Mouse (Mus musculus) gonadal fat pad, adult 2 months (tissue): ENCODE measurements around the gene Spag6l. TPM values are rescaled to one million over a fixed set of nuclear protein-coding genes. Genes with fewer than 3 reads are reported as not detected.

Experiments
- polyA plus RNA-seq: library from polyadenylated mRNA; depleted of rRNA; stranded (reverse); fragments of >200 nt; gene quantifications from 2 replicates; pipeline ENCODE4 v1.2.3, GENCODE M21; 2012; rRNA removed

Spag6l gene
- polyA plus RNA-seq, 1 experiment = 1.5 TPM

Other genes starting within 250 kb of the Spag6l start
- gene Fgd4, start 228.9 kb downstream of the Spag6l start, polyA plus RNA-seq = 3.3 and 4.0 TPM in 2 replicates
- not detected in 2 replicates for gene Olfr19, start 153.1 kb downstream of the Spag6l start, polyA plus RNA-seq
- 0.14 TPM in 1 of 2 replicates, not detected in the other for gene Igll1, start 34.5 kb upstream of the Spag6l start, polyA plus RNA-seq
- gene Top3b, start 41.3 kb upstream of the Spag6l start, polyA plus RNA-seq = 69.1 and 76.1 TPM in 2 replicates
- 2.6 and 2.7 TPM in 2 replicates for gene Vpreb1, start 41.4 kb upstream of the Spag6l start, polyA plus RNA-seq
- gene Ppm1f, start 67.0 kb upstream of the Spag6l start, polyA plus RNA-seq = 13.8 and 17.1 TPM in 2 replicates
- 73.9 and 76.7 TPM in 2 replicates for gene Mapk1, start 153.9 kb upstream of the Spag6l start, polyA plus RNA-seq
- gene Ypel1, start 240.2 kb upstream of the Spag6l start, polyA plus RNA-seq = 2.4 TPM in 2 replicates